Mouse (Mus musculus) small intestine, adult 2 months (tissue): Measurements from ENCODE around the gene Gm17387.

Source experiments
- CTCF ChIP-seq: fragments of 200-500 bp; IDR thresholded peaks from 2 replicates; pipeline ENCODE4 v1.5.1; 2012; ENCODE audit warnings: low read depth, mild to moderate bottlenecking, control low read depth, inconsistent platforms, low read length, moderate library complexity, mixed read lengths; ENCODE audit not compliant: insufficient replicate concordance, insufficient read length; ENCODE audit errors: extremely low read depth
- POLR2A ChIP-seq: fragments of 200-500 bp; IDR thresholded peaks from 2 replicates; pipeline ENCODE4 v1.6.1; 2012; ENCODE audit warnings: low read depth, mild to moderate bottlenecking, control low read depth, inconsistent platforms, low read length, moderate library complexity

DNA sequence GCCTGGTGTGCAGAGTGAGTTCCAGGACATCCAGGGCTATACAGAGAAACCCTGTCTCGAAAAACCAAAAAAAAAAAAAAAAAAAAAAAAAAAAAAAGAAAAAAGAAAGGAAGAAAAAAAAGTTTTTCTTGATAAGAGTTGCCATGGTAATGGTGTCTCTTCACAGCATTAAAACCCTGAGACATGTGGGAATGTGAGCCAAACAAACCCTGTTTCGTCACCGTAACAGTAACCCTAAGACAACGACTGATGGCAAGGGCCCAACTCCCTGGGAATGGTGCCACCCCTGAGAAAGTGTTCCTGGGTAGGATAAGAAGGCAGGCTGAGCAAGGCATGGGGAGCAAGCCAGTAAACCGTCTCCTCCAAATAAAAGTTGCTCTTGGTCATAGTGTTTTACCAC, 22.0 kb upstream of the Gm17387 start:
- no peak for TF ChIP-seq CTCF
- TF ChIP-seq POLR2A = no peak
